Mouse (Mus musculus) gastrocnemius, adult 8-10 months (tissue): Measurements from ENCODE around the gene Xndc1. TPM values are rescaled to one million over a fixed set of nuclear protein-coding genes. Genes with fewer than 3 reads are reported as not detected.
"Not testable (repeated sequence)": the region's sequence is repeated elsewhere in the genome, so short reads cannot be mapped to it uniquely, and the experiment has no call there.

Experiments
- DNase-seq, 2 experiments: peaks; one replicate each; pipeline ENCODE4 v3.0.0; 2022; ENCODE audit warnings: low spot score in 2 of 2
- total RNA-seq, 4 experiments: library from RNA; stranded (reverse); gene quantifications; 2 replicates each; pipeline ENCODE4 v1.2.4; 2022

Gene Xndc1
- 1 to 10 TPM; 2.9 to 6.4 (median 3.2) TPM for total RNA-seq

- peak; percentile 87 for DNase-seq
Measured at GRCm38 (mm10) chr7:102065046-102065891, at the start of gene Xndc1, which contains the start of the genes Rnf121 and Xntrpc. Gene Xndc1, plus strand, starts transcription at chr7:102065511. Gene Rnf121, minus strand, starts transcription at chr7:102065469. Gene Xntrpc, plus strand, starts transcription at chr7:102065713.

- DNase-seq = no peak
Measured at GRCm38 (mm10) chr7:102016936-102017335, 48.4 kb upstream of the Xndc1 start.

- peak in 1 of 2 experiments; percentile 25 for DNase-seq
Measured at GRCm38 (mm10) chr7:102017452-102017851, 47.9 kb upstream of the Xndc1 start.

DNA sequence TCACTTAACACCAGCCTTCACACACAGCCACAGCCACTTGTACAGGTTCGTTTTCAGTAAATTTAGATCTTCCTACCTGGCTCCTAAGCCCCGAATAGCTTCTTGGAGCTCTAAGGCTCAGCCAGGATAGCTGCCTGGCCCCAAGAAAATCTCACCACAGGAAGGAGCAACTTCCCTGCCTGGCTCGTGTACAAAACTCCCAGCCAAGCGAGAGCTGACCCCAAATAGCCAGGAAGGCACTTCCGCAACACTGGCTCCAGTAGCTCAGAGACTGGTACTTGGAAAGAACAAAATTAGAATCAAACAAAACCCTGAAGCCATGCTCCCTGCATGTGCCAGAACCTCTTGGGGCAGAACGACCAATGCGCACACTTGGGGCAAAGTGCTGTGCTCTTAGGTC, 47.3 kb upstream of the Xndc1 start:
- DNase-seq = no peak

- DNase-seq = no peak
Measured at GRCm38 (mm10) chr7:102018590-102018989, 46.7 kb upstream of the Xndc1 start, which contains the start of gene Il18bp. Gene Il18bp, minus strand, starts transcription at chr7:102018690.

- DNase-seq = no peak
Measured at GRCm38 (mm10) chr7:102019362-102019761, 45.9 kb upstream of the Xndc1 start.

DNA sequence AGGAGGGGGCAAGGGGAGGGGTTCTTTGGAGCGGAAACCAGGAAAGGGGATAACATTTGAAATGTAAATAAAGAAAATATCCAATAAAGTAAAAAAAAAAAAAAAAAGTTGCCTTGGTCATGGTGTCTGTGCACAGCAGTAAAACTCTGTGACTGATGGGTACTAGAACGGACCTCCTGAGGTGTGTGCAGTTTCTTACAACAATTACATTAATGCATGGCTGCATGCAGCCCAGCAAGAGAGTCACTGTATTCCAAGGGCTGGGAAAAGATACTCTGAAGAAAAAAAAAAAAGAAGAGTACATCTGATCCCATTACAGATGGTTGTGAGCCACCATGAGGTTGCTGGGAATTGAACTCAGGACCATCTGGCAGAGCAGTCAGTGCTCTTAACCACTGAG, 44.4 kb upstream of the Xndc1 start:
- DNase-seq = not testable (repeated sequence)

- DNase-seq = no peak
Measured at GRCm38 (mm10) chr7:102023821-102024220, 41.5 kb upstream of the Xndc1 start.

DNA sequence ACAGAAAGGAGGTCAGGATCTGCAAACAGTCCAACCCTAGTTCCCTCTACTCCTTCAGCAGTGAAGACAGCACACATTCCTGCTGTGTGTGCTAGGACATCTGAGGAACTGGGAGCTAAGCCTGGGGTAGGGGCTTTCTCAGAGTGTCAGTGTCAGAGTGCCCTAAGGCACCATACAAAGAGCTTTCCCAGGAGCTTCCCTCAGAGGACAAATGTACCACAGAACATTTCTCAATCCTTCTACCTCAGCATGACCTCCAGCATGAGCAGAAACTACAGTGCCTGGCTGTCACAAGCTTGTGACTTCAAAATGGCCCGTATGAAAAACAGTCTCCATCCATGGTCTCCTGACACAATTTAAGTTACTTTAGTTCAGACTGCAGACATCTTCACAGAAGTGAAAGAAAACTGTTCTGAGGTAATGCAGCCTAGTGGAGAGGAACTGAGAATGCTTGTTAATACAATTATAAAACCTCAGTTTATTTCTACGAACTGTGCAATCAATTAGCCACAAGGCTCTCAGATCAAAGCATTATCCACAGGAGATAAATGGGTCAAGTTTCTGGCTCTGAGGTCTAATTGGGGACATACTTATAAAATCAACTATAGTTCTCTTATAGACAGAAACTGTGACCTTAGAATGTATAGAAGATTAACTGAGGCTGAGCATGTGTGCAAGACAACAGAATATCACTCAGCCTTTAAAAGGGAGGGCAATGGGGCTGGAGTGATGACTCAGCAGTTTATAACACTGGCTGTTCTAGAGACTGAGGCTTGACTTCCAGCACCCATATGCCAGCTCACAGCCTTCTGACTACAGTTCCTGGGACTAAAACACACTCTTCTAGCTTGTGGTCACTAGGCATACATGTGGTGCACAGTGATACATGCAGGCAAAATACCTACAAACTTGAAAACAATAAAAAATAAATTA, 39.9 kb upstream of the Xndc1 start:
- DNase-seq = no peak

GRCm38 (mm10) chr7:102034904-102035303, 30.4 kb upstream of the Xndc1 start:
- no peak for DNase-seq

GRCm38 (mm10) chr7:102035534-102035933, 29.8 kb upstream of the Xndc1 start:
- no peak for DNase-seq

GRCm38 (mm10) chr7:102037318-102037717, 28.0 kb upstream of the Xndc1 start:
- DNase-seq = no peak

GRCm38 (mm10) chr7:102042314-102042713, 23.0 kb upstream of the Xndc1 start:
- DNase-seq = no peak

GRCm38 (mm10) chr7:102048524-102048923, 16.8 kb upstream of the Xndc1 start:
- not testable (repeated sequence) for DNase-seq

DNA sequence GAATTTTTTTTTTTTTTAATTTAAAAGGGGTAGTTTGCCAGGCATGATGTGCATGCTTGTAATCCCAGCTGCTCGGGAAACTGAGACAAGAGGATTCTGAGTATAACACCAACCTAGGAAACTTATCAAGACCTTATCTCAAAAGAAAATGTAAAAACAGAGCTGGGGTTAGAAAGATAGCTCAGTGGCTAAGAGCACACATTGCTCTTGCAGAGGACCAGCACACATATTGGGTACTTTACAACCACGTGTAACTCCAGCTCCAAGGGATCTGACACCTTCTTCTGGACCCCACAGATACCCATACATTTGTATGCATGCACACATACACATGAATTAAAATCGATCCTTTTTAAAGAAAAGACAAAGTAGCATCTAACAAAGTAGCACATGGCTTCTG, 4.0 kb upstream of the Xndc1 start:
- DNase-seq = no peak

DNA sequence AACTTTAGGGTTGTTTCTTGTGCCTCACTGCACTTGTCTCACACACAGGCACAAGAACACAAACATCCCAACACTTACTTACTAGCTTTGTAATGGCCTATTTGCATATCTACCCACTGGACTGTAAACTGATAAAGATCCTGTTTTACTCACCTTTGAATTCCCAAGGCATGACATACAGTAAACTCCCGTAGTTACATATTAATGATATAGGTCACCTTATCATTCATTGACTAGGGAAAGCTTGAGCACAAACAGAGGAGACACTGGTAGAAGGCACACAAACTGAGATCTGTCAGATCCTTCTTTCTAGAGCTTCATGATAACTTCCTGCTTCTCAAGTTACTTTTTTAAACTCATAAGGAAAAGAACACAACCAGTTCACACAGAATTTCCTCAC, 3.1 kb upstream of the Xndc1 start:
- no peak for DNase-seq

- no peak for DNase-seq
Measured at GRCm38 (mm10) chr7:102063891-102064290, 1.4 kb upstream of the Xndc1 start.

- peak in 1 of 2 experiments; percentile 3 for DNase-seq
Measured at GRCm38 (mm10) chr7:102064655-102065045, 661 bp upstream of the Xndc1 start.

- DNase-seq = no peak
Measured at GRCm38 (mm10) chr7:102066363-102066762, 1.1 kb downstream of the Xndc1 start.

- no peak for DNase-seq
Measured at GRCm38 (mm10) chr7:102076714-102077296, 11.5 kb downstream of the Xndc1 start.

GRCm38 (mm10) chr7:102078517-102078916, 13.2 kb downstream of the Xndc1 start:
- DNase-seq = no peak

- no peak for DNase-seq
Measured at GRCm38 (mm10) chr7:102080311-102080710, 15.0 kb downstream of the Xndc1 start.
